Mouse (Mus musculus): ENCODE results near the gene Sf3b3. TPM values are rescaled to one million over a fixed set of nuclear protein-coding genes. Genes with fewer than 3 reads are reported as not detected.

Gene Sf3b3
- total RNA-seq, 2 experiments from 2014 or later, result 61.7 to 63.8 TPM

GRCm38 (mm10) chr8:110847645-110848495 is 1.3 kb upstream of the Sf3b3 start:
- no peak for DNase-seq (ENCODE audit: low spot score in 2 of 2)

GRCm38 (mm10) chr8:110847171-110847549 is 573 bp upstream of the Sf3b3 start:
- no peak for DNase-seq (ENCODE audit: low spot score in 2 of 2)

GRCm38 (mm10) chr8:110845821-110846404 is 674 bp downstream of the Sf3b3 start:
- no peak for DNase-seq (ENCODE audit: low spot score in 2 of 2)

- DNase-seq (ENCODE audit: low spot score in 2 of 2), result no peak
Measured at GRCm38 (mm10) chr8:110844941-110845340, 1.6 kb downstream of the Sf3b3 start.

GRCm38 (mm10) chr8:110843207-110843606 is 3.4 kb downstream of the Sf3b3 start:
- DNase-seq (ENCODE audit: low spot score in 2 of 2), result no peak

- no peak for DNase-seq (ENCODE audit: low spot score in 2 of 2)
Measured at GRCm38 (mm10) chr8:110842012-110842574, 4.5 kb downstream of the Sf3b3 start.

GRCm38 (mm10) chr8:110831956-110832355 is 14.6 kb downstream of the Sf3b3 start:
- no peak for DNase-seq (ENCODE audit: low spot score in 2 of 2)

- DNase-seq (ENCODE audit: low spot score in 2 of 2), result no peak
Measured at GRCm38 (mm10) chr8:110828511-110828910, 18.1 kb downstream of the Sf3b3 start.

GRCm38 (mm10) chr8:110824861-110825260 is 21.7 kb downstream of the Sf3b3 start:
- no peak for DNase-seq (ENCODE audit: low spot score in 2 of 2)

- no peak for DNase-seq (ENCODE audit: low spot score in 2 of 2)
Measured at GRCm38 (mm10) chr8:110821960-110822359, 24.6 kb downstream of the Sf3b3 start.

GRCm38 (mm10) chr8:110820257-110820656 is 26.3 kb downstream of the Sf3b3 start:
- no peak for DNase-seq (ENCODE audit: low spot score in 2 of 2)

GRCm38 (mm10) chr8:110818593-110818992 is 28.0 kb downstream of the Sf3b3 start:
- DNase-seq (ENCODE audit: low spot score in 2 of 2), result no peak

GRCm38 (mm10) chr8:110816990-110817389 is 29.6 kb downstream of the Sf3b3 start:
- DNase-seq (ENCODE audit: low spot score in 2 of 2), result no peak

- DNase-seq (ENCODE audit: low spot score in 2 of 2), result no peak
Measured at GRCm38 (mm10) chr8:110815308-110815707, 31.3 kb downstream of the Sf3b3 start.

GRCm38 (mm10) chr8:110813081-110813812 is 33.3 kb downstream of the Sf3b3 start:
- no peak for DNase-seq (ENCODE audit: low spot score in 2 of 2)

- DNase-seq (ENCODE audit: low spot score in 2 of 2), result no peak
Measured at GRCm38 (mm10) chr8:110812349-110813080, 34.1 kb downstream of the Sf3b3 start.

GRCm38 (mm10) chr8:110811793-110812192 is 34.8 kb downstream of the Sf3b3 start:
- no peak for DNase-seq (ENCODE audit: low spot score in 2 of 2)

- no peak for DNase-seq (ENCODE audit: low spot score in 2 of 2)
Measured at GRCm38 (mm10) chr8:110811116-110811515, 35.5 kb downstream of the Sf3b3 start.

- no peak for DNase-seq (ENCODE audit: low spot score in 2 of 2)
Measured at GRCm38 (mm10) chr8:110810481-110811065, 36.0 kb downstream of the Sf3b3 start.

- DNase-seq (ENCODE audit: low spot score in 2 of 2), result no peak
Measured at GRCm38 (mm10) chr8:110809831-110810230, 36.8 kb downstream of the Sf3b3 start.

Measured in left cerebral cortex, adult 18-20 months (tissue).